ENCODE assay signal across 9 mouse cellular contexts in genomic region chr5:133310979-133311890, GRCm38 (mm10).
DNase-seq lines count a peak whose midpoint lies in the region; ATAC-seq and TF ChIP-seq lines count a peak whose summit lies in the region.
"Had no signal": no experiment of that assay in that cellular context is flagged by ENCODE, and none has a peak within 500 bp of the region (broad histone marks: within the 10 kb centered on the region; RNA-seq: fewer than 3 reads in every experiment).

No protein-coding gene starts in this region.

- no peaks in the 10 kb centered on the region for H3K9me3 ChIP-seq in forebrain, embryonic 15.5 days

- ATAC-seq in forebrain, embryonic 15.5 days (replicated peaks): peak; percentile 77
- ATAC-seq: Patski had no signal

- H3K27me3 ChIP-seq in forebrain, embryonic 15.5 days: no peaks in the 10 kb centered on the region
- no peaks in the 10 kb centered on the region for H3K27me3 ChIP-seq in thymus, adult 2 months (ENCODE audit: control insufficient read depth, insufficient read depth, low read length)
- H3K27me3 ChIP-seq: liver, embryonic 13.5 days; Patski had no signal

- DNase-seq in cerebellum, postnatal 25 days: peak; percentile 11 to 43
- peak; percentile 3 to 15 for DNase-seq in left cerebral cortex, adult 18-20 months (ENCODE audit: low spot score in 2 of 2)
- DNase-seq in retina, embryonic 14.5 days (ENCODE audit: low spot score): peak; percentile 73
- DNase-seq in kidney, postnatal 25 days: no peak
- no peak for DNase-seq in thymus, adult 2 months
- DNase-seq in gastrocnemius, adult 2 months: no peak
- DNase-seq: liver, embryonic 13.5 days had no signal

- H3K36me3 ChIP-seq in forebrain, embryonic 15.5 days: no peaks in the 10 kb centered on the region
- H3K36me3 ChIP-seq in thymus, adult 2 months (ENCODE audit: control insufficient read depth, insufficient read depth, low read length): no peaks in the 10 kb centered on the region
- H3K36me3 ChIP-seq: liver, embryonic 13.5 days had no signal

- no peak overlapping the region for H3K4me3 ChIP-seq in forebrain, embryonic 15.5 days
- no peak overlapping the region for H3K4me3 ChIP-seq in thymus, adult 2 months (ENCODE audit: control insufficient read depth, insufficient read depth, low read length)
- no peak overlapping the region for H3K4me3 ChIP-seq in gastrocnemius, adult 2 months
- H3K4me3 ChIP-seq: liver, embryonic 13.5 days had no signal

- H3K4me1 ChIP-seq in forebrain, embryonic 15.5 days: peaks cover 11% of the 10 kb centered on the region
- H3K4me1 ChIP-seq in thymus, adult 2 months (replicated peaks; ENCODE audit: control insufficient read depth, insufficient read depth, low read length): no peaks in the 10 kb centered on the region
- H3K4me1 ChIP-seq: liver, embryonic 13.5 days had no signal

- peak overlapping the region; percentile 35 for H3K27ac ChIP-seq in forebrain, embryonic 15.5 days (replicated peaks)
- H3K27ac ChIP-seq in thymus, adult 2 months (ENCODE audit: control insufficient read depth, insufficient read depth, low read length): no peak overlapping the region
- no peak overlapping the region for H3K27ac ChIP-seq in gastrocnemius, adult 2 months
- H3K27ac ChIP-seq: liver, embryonic 13.5 days had no signal

- intact Hi-C loops in gastrocnemius, adult 2 months (cut with DNase I): no loop called here

- no peak overlapping the region for H3K4me2 ChIP-seq in forebrain, embryonic 15.5 days (replicated peaks)
- H3K4me2 ChIP-seq: liver, embryonic 13.5 days had no signal

- no peak for TF ChIP-seq CTCF in thymus, adult 2 months (IDR thresholded peaks at IDR 0.05; ENCODE audit: borderline replicate concordance, control insufficient read depth, extremely low read depth, insufficient read depth, low read length, poor library complexity)
- no peak for TF ChIP-seq CTCF in gastrocnemius, adult 2 months (IDR thresholded peaks at IDR 0.05)

- no peak overlapping the region for H3K9ac ChIP-seq in forebrain, embryonic 15.5 days (replicated peaks)
- H3K9ac ChIP-seq: liver, embryonic 13.5 days had no signal

- TF ChIP-seq POLR2A in thymus, adult 2 months (IDR thresholded peaks at IDR 0.05; ENCODE audit: control insufficient read depth, extremely low read depth, insufficient read depth, low read length, poor library complexity): no peak

- 10% methylated on average over 6 of the region's 6 CpGs for WGBS in forebrain, embryonic 15.5 days
- WGBS in thymus, adult 2 months: 85% methylated on average over 6 of the region's 6 CpGs

Comparison
In these comparisons a context has a peak if more than half of its experiments do, and no peak if none do; other contexts are left out.
1. DNase-seq: peak in cerebellum, postnatal 25 days (2 of 2), left cerebral cortex, adult 18-20 months (2 of 2) and retina, embryonic 14.5 days (single experiment); none in kidney, postnatal 25 days (0 of 2), thymus, adult 2 months (single experiment) and gastrocnemius, adult 2 months (single experiment).